Mouse (Mus musculus) heart, postnatal 0 days (tissue): Measurements from ENCODE around the gene C8a. TPM values are rescaled to one million over a fixed set of nuclear protein-coding genes. Genes with fewer than 3 reads are reported as not detected.

Experiments
- ATAC-seq: fragments of 200-750 bp; cut with Nextera tagmentation; 2 replicates; pipeline ENCODE4 v1.8.0; 2017; ENCODE audit warnings: low read depth, moderate number of reproducible peaks, moderate library complexity; ENCODE audit not compliant: insufficient read depth
- DNase-seq: peaks from one replicate; pipeline ENCODE4 v3.0.0-alpha.2; 2016; ENCODE audit warnings: low spot score
- H3K27ac ChIP-seq: fragments of 300-500 bp; sonication (generic); 2 replicates; pipeline ENCODE4 v1.5.1; 2014; ENCODE audit warnings: low read depth, mild to moderate bottlenecking
- H3K27me3 ChIP-seq: fragments of 300-500 bp; sonication (generic); 2 replicates; pipeline ENCODE4 v1.6.1; 2014; ENCODE audit warnings: low read length, mixed read lengths; ENCODE audit not compliant: control insufficient read depth, insufficient read depth
- H3K36me3 ChIP-seq: fragments of 300-500 bp; sonication (generic); replicated peaks from 2 replicates; pipeline ENCODE4 v1.6.1; 2014; ENCODE audit warnings: low read length, mixed read lengths; ENCODE audit not compliant: control insufficient read depth, insufficient read depth
- H3K4me1 ChIP-seq: fragments of 300-500 bp; sonication (generic); 2 replicates; pipeline ENCODE4 v1.6.1; 2014; ENCODE audit warnings: antibody characterized with exemption; ENCODE audit not compliant: control insufficient read depth, insufficient read depth
- H3K4me2 ChIP-seq: fragments of 300-500 bp; sonication (generic); 2 replicates; pipeline ENCODE4 v1.6.1; 2014; ENCODE audit warnings: low read depth, mild to moderate bottlenecking, low read length, moderate library complexity
- H3K4me3 ChIP-seq: fragments of 300-500 bp; sonication (generic); 2 replicates; pipeline ENCODE4 v1.5.1; 2014; ENCODE audit warnings: low read depth, low read length
- H3K9ac ChIP-seq: fragments of 300-500 bp; sonication (generic); replicated peaks from 2 replicates; pipeline ENCODE4 v1.6.1; 2014; ENCODE audit warnings: low read depth, low read length, mixed read lengths
- H3K9me3 ChIP-seq: fragments of 300-500 bp; sonication (generic); replicated peaks from 2 replicates; pipeline ENCODE4 v1.6.1; 2016; ENCODE audit warnings: low read length; ENCODE audit not compliant: control insufficient read depth
- CTCF ChIP-seq: IDR thresholded peaks from 2 replicates; pipeline ENCODE4 v1.5.1; 2016; ENCODE audit warnings: antibody characterized with exemption, control low read depth, low read depth
- EP300 ChIP-seq: IDR thresholded peaks from 2 replicates; pipeline ENCODE4 v1.6.1; 2016; ENCODE audit warnings: antibody characterized with exemption, low read depth
- WGBS: fragments of 180-500 bp; shearing (Covaris S2); extraction: QIAGEN DNeasy Blood & Tissue Kit; methylation state at CpG from one replicate; pipeline ENCODE4 v1.1.7; 2014; 5-methylcytosine and 5-hydroxymethylcytosine counted together
- polyA plus RNA-seq: library from polyadenylated mRNA; unstranded; fragments of >200 nt; fragmentation: Nextera tagmentation; extraction: Ambion mirVana; gene quantifications from 2 replicates; pipeline ENCODE4 v1.2.1, GENCODE M21; 2015
- total RNA-seq: library from RNA; depleted of rRNA; stranded (reverse); fragments of >200 nt; gene quantifications from 2 replicates; pipeline ENCODE4 v1.2.3, GENCODE M21; 2014; ENCODE audit warnings: low replicate concordance

The C8a gene
- total and polyA plus RNA-seq, 2 experiments from 2014 or later, result not detected

GRCm38 (mm10) chr4:104805414-104806257 lies 70.6 kb downstream of the C8a start:
- H3K9ac ChIP-seq, result no peak overlapping the region
- no peak overlapping the region for H3K4me3 ChIP-seq
- 83% methylated on average over 19 of the region's 19 CpGs for WGBS
- H3K27me3 ChIP-seq, result no peaks in the 10 kb centered on the region
- no peaks in the 10 kb centered on the region for H3K36me3 ChIP-seq
- ATAC-seq (no peak), DNase-seq (no peak)
- H3K9me3 ChIP-seq, result no peaks in the 10 kb centered on the region
- H3K4me1 ChIP-seq, result no peaks in the 10 kb centered on the region
- no peak overlapping the region for H3K4me2 ChIP-seq
- TF ChIP-seq CTCF (no peak), EP300 (no peak)
- no peak overlapping the region for H3K27ac ChIP-seq

- Histone ChIP-seq H3K27ac (no peak overlapping the region), H3K27me3 (no peaks in the 10 kb centered on the region), H3K4me1 (no peaks in the 10 kb centered on the region), H3K9ac (no peak overlapping the region), H3K36me3 (no peaks in the 10 kb centered on the region), H3K9me3 (no peaks in the 10 kb centered on the region), H3K4me2 (no peak overlapping the region), H3K4me3 (no peak overlapping the region)
- TF ChIP-seq EP300 (no peak), CTCF (no peak)
- ATAC-seq, result no peak
- DNase-seq, result no peak
- 69% methylated on average over 4 of the region's 4 CpGs for WGBS
These were observed 72.1 kb downstream of the C8a start for GRCm38 (mm10) chr4:104804100-104804499.

- ATAC-seq (no peak), DNase-seq (no peak)
- TF ChIP-seq EP300, result no peak
- no peak for TF ChIP-seq CTCF
- H3K36me3 ChIP-seq, result no peaks in the 10 kb centered on the region
- H3K27me3 ChIP-seq, result no peaks in the 10 kb centered on the region
- H3K4me2 ChIP-seq, result no peak overlapping the region
- H3K27ac ChIP-seq, result no peak overlapping the region
- H3K4me3 ChIP-seq, result no peak overlapping the region
- no peaks in the 10 kb centered on the region for H3K4me1 ChIP-seq
- WGBS, result 90% methylated on average over 3 of the region's 3 CpGs
- no peaks in the 10 kb centered on the region for H3K9me3 ChIP-seq
- no peak overlapping the region for H3K9ac ChIP-seq
These were observed 74.6 kb downstream of the C8a start for GRCm38 (mm10) chr4:104801625-104802024.

GRCm38 (mm10) chr4:104798951-104799350 lies 77.2 kb downstream of the C8a start:
- Histone ChIP-seq H3K27me3 (no peaks in the 10 kb centered on the region), H3K9me3 (no peaks in the 10 kb centered on the region), H3K9ac (no peak overlapping the region), H3K27ac (no peak overlapping the region), H3K4me3 (no peak overlapping the region), H3K4me2 (no peak overlapping the region), H3K36me3 (no peaks in the 10 kb centered on the region), H3K4me1 (no peaks in the 10 kb centered on the region)
- no peak for DNase-seq
- 82% methylated on average over 9 of the region's 9 CpGs for WGBS
- no peak for TF ChIP-seq CTCF
- no peak for TF ChIP-seq EP300
- ATAC-seq, result no peak

GRCm38 (mm10) chr4:104792111-104792510 lies 84.1 kb downstream of the C8a start:
- 63% methylated on average over 4 of the region's 4 CpGs for WGBS
- no peak overlapping the region for H3K27ac ChIP-seq

More at GRCm38 (mm10) chr4:104792111-104792510, 84.1 kb downstream of the C8a start:
- no peak overlapping the region for H3K4me3 ChIP-seq
- TF ChIP-seq CTCF (no peak), EP300 (no peak)
- ATAC-seq, result no peak
- no peaks in the 10 kb centered on the region for H3K9me3 ChIP-seq
- no peak for DNase-seq
- H3K4me2 ChIP-seq, result no peak overlapping the region
- no peaks in the 10 kb centered on the region for H3K36me3 ChIP-seq
- no peaks in the 10 kb centered on the region for H3K4me1 ChIP-seq
- no peak overlapping the region for H3K9ac ChIP-seq
- no peaks in the 10 kb centered on the region for H3K27me3 ChIP-seq
